Mouse (Mus musculus) liver, adult 2 months (tissue): ENCODE results near the gene Prkaa1.

Experiments
- CTCF ChIP-seq: fragments of 200-500 bp; IDR thresholded peaks from 2 replicates; pipeline ENCODE4 v1.5.1; 2011; ENCODE audit warnings: low read depth, low read length, control low read depth
- POLR2A ChIP-seq: fragments of 200-500 bp; IDR thresholded peaks from 2 replicates; pipeline ENCODE4 v1.6.1; 2011; ENCODE audit warnings: low read length, control low read depth; ENCODE audit not compliant: insufficient read depth; ENCODE audit errors: extremely low read depth

- TF ChIP-seq CTCF (no peak), POLR2A (no peak)
Measured at GRCm38 (mm10) chr15:5108655-5109040, 35.0 kb upstream of the Prkaa1 start.
